Mouse (Mus musculus) kidney, embryonic 14.5 days (tissue): ENCODE measurements around the gene E2f1. TPM values are rescaled to one million over a fixed set of nuclear protein-coding genes. Genes with fewer than 3 reads are reported as not detected.
A peak's percentile ranks its signal among the peaks of the same experiment; 100 is the strongest.

Source experiments
- ATAC-seq: fragments of 200-750 bp; cut with Nextera tagmentation; 2 replicates; pipeline ENCODE4 v1.8.0; 2017; ENCODE audit warnings: moderate number of reproducible peaks, mild to moderate bottlenecking, moderate TSS enrichment, moderate library complexity; ENCODE audit not compliant: low FRiP score, low TSS enrichment
- H3K27ac ChIP-seq: fragments of 300-500 bp; sonication (generic); 2 replicates; pipeline ENCODE4 v1.5.1; 2014; ENCODE audit warnings: low read depth, mild to moderate bottlenecking, low read length, moderate library complexity, mixed read lengths
- H3K27me3 ChIP-seq: fragments of 300-500 bp; sonication (generic); 2 replicates; pipeline ENCODE4 v1.6.1; 2014; ENCODE audit warnings: mild to moderate bottlenecking, low read length; ENCODE audit not compliant: control insufficient read depth, insufficient read depth
- H3K36me3 ChIP-seq: fragments of 300-500 bp; sonication (generic); 2 replicates; pipeline ENCODE4 v1.6.1; 2014; ENCODE audit warnings: low read length, mixed read lengths; ENCODE audit not compliant: control insufficient read depth, insufficient read depth
- H3K4me1 ChIP-seq: fragments of 300-500 bp; sonication (generic); 2 replicates; pipeline ENCODE4 v1.6.1; 2014; ENCODE audit warnings: low read length, mixed read lengths; ENCODE audit not compliant: control insufficient read depth, insufficient read depth
- H3K4me2 ChIP-seq: fragments of 300-500 bp; sonication (generic); replicated peaks from 2 replicates; pipeline ENCODE4 v1.6.1; 2014; ENCODE audit warnings: low read depth, mild to moderate bottlenecking, low read length
- H3K4me3 ChIP-seq: fragments of 300-500 bp; sonication (generic); 2 replicates; pipeline ENCODE4 v1.5.1; 2014; ENCODE audit warnings: mild to moderate bottlenecking, low read length
- H3K9ac ChIP-seq: fragments of 300-500 bp; sonication (generic); 2 replicates; pipeline ENCODE4 v1.6.1; 2014; ENCODE audit warnings: low read depth, mild to moderate bottlenecking, low read length, moderate library complexity
- H3K9me3 ChIP-seq: fragments of 300-500 bp; sonication (generic); 2 replicates; pipeline ENCODE4 v1.6.1; 2016; ENCODE audit warnings: low read length; ENCODE audit not compliant: control insufficient read depth
- WGBS: fragments of 180-500 bp; shearing (Covaris S2); extraction: QIAGEN DNeasy Blood & Tissue Kit; methylation state at CpG from one replicate; pipeline ENCODE4 v1.1.7; 2014; 5-methylcytosine and 5-hydroxymethylcytosine counted together
- polyA plus RNA-seq: library from polyadenylated mRNA; unstranded; fragments of >200 nt; fragmentation: Nextera tagmentation; extraction: Ambion mirVana; gene quantifications from 2 replicates; pipeline ENCODE4 v1.2.1, GENCODE M21; 2014

The E2f1 gene
- polyA plus RNA-seq, result 10.0 and 11.3 TPM in 2 replicates

GRCm38 (mm10) chr2:154569836-154570286 lies at the start of gene E2f1:
E2f1 (minus strand) TSS chr2:154569892.
- Histone ChIP-seq H3K27ac (peak within 1 kb of the TSS; percentile 77), H3K4me3 (peak within 1 kb of the TSS; percentile 76), H3K27me3 (no peaks in the 10 kb centered on the region), H3K4me1 (peaks cover 40% of the 10 kb centered on the region), H3K36me3 (no peaks in the 10 kb centered on the region; the same call in 1 of the 2 replicates), H3K9me3 (no peaks in the 10 kb centered on the region), H3K9ac (peak within 1 kb of the TSS; percentile 88), H3K4me2 (peak within 1 kb of the TSS; percentile 68)
- WGBS, result under 1% methylated on average over 23 of the region's 44 CpGs
- ATAC-seq, result peak; percentile 98

- WGBS, result 98% methylated on average over 3 of the region's 3 CpGs
- no peak overlapping the region for H3K9ac ChIP-seq
- H3K36me3 ChIP-seq, result no peaks in the 10 kb centered on the region
- no peak for ATAC-seq
- no peaks in the 10 kb centered on the region for H3K9me3 ChIP-seq
- H3K4me2 ChIP-seq, result no peak overlapping the region
- H3K4me3 ChIP-seq, result no peak overlapping the region
- no peak overlapping the region for H3K27ac ChIP-seq
- no peaks in the 10 kb centered on the region for H3K27me3 ChIP-seq
- peaks cover 14% of the 10 kb centered on the region for H3K4me1 ChIP-seq
These were observed 47.4 kb upstream of the E2f1 start for GRCm38 (mm10) chr2:154617061-154617460.

GRCm38 (mm10) chr2:154615674-154616073 lies 46.0 kb upstream of the E2f1 start:
- H3K4me1 ChIP-seq, result peaks cover 14% of the 10 kb centered on the region

GRCm38 (mm10) chr2:154614841-154615576 lies 45.3 kb upstream of the E2f1 start:
- H3K27ac ChIP-seq, result peak overlapping the region; percentile 37; the same call in 1 of the 2 replicates
- no peaks in the 10 kb centered on the region for H3K9me3 ChIP-seq
- no peak overlapping the region for H3K4me3 ChIP-seq
- 64% methylated on average over 19 of the region's 19 CpGs for WGBS
- no peaks in the 10 kb centered on the region for H3K27me3 ChIP-seq
- no peak for ATAC-seq
- H3K9ac ChIP-seq, result no peak overlapping the region
- no peak overlapping the region; the same call in 1 of the 2 replicates for H3K4me2 ChIP-seq
- no peaks in the 10 kb centered on the region for H3K36me3 ChIP-seq
- peaks cover 14% of the 10 kb centered on the region for H3K4me1 ChIP-seq

More at GRCm38 (mm10) chr2:154615674-154616073, 46.0 kb upstream of the E2f1 start:
- Histone ChIP-seq H3K4me2 (no peak overlapping the region), H3K9ac (no peak overlapping the region), H3K9me3 (no peaks in the 10 kb centered on the region), H3K4me3 (no peak overlapping the region), H3K27ac (no peak overlapping the region), H3K27me3 (no peaks in the 10 kb centered on the region), H3K36me3 (no peaks in the 10 kb centered on the region)
- no peak for ATAC-seq
- 84% methylated on average over 5 of the region's 5 CpGs for WGBS

GRCm38 (mm10) chr2:154613118-154614115 lies 43.7 kb upstream of the E2f1 start, which contains the start of the genes Zfp341 and 4930519P11Rik:
Zfp341 (plus strand) TSS chr2:154613297.
4930519P11Rik (minus strand) TSS chr2:154613437.
- under 1% methylated on average over 76 of the region's 98 CpGs for WGBS
- peak within 1 kb of the TSS; percentile 57 for H3K4me3 ChIP-seq
- H3K9ac ChIP-seq, result peak within 1 kb of the TSS; percentile 88
- peak; percentile 94 for ATAC-seq
- H3K27me3 ChIP-seq, result no peaks in the 10 kb centered on the region
- peak within 1 kb of the TSS; percentile 98 for H3K27ac ChIP-seq
- peak within 1 kb of the TSS; percentile 75 for H3K4me2 ChIP-seq
- H3K9me3 ChIP-seq, result no peaks in the 10 kb centered on the region
- H3K36me3 ChIP-seq, result no peaks in the 10 kb centered on the region
- H3K4me1 ChIP-seq, result peaks cover 14% of the 10 kb centered on the region

GRCm38 (mm10) chr2:154609050-154609767 lies 39.5 kb upstream of the E2f1 start:
- no peaks in the 10 kb centered on the region for H3K36me3 ChIP-seq
- WGBS, result 62% methylated on average over 10 of the region's 10 CpGs
- H3K9ac ChIP-seq, result no peak overlapping the region
- H3K4me1 ChIP-seq, result peaks cover 10% of the 10 kb centered on the region
- ATAC-seq, result no peak
- no peaks in the 10 kb centered on the region for H3K27me3 ChIP-seq
- H3K4me3 ChIP-seq, result no peak overlapping the region
- H3K4me2 ChIP-seq, result no peak overlapping the region
- no peaks in the 10 kb centered on the region for H3K9me3 ChIP-seq
- H3K27ac ChIP-seq, result no peak overlapping the region

- Histone ChIP-seq H3K4me1 (peaks cover 11% of the 10 kb centered on the region), H3K4me2 (no peak overlapping the region), H3K36me3 (no peaks in the 10 kb centered on the region), H3K9me3 (no peaks in the 10 kb centered on the region), H3K4me3 (no peak overlapping the region), H3K9ac (no peak overlapping the region), H3K27me3 (no peaks in the 10 kb centered on the region), H3K27ac (no peak overlapping the region)
- no peak for ATAC-seq
- WGBS, result 77% methylated on average over 1 of the region's 1 CpGs
These were observed 37.3 kb upstream of the E2f1 start for GRCm38 (mm10) chr2:154606965-154607364.

- Histone ChIP-seq H3K27me3 (no peaks in the 10 kb centered on the region), H3K9ac (peak overlapping the region; percentile 42; the same call in 1 of the 2 replicates), H3K4me2 (peak overlapping the region; percentile 64), H3K36me3 (no peaks in the 10 kb centered on the region), H3K4me1 (peaks cover 11% of the 10 kb centered on the region), H3K9me3 (no peaks in the 10 kb centered on the region), H3K27ac (peak overlapping the region; percentile 47; the same call in 1 of the 2 replicates), H3K4me3 (peak overlapping the region; percentile 81)
- WGBS, result 35% methylated on average over 7 of the region's 7 CpGs
- no peak for ATAC-seq
These were observed 34.5 kb upstream of the E2f1 start for GRCm38 (mm10) chr2:154604156-154604555.
